Mouse (Mus musculus): ENCODE measurements around the gene Ascc3.

Gene Ascc3

GRCm38 (mm10) chr10:50762069-50762468 is 169.6 kb downstream of the Ascc3 start:
- intact Hi-C loops (cut with DNase I): no loop called here

GRCm38 (mm10) chr10:50762984-50763383 is 170.5 kb downstream of the Ascc3 start:
- intact Hi-C loops (cut with DNase I): no loop called here

GRCm38 (mm10) chr10:50763457-50764310 is 171.2 kb downstream of the Ascc3 start:
- intact Hi-C loops (cut with DNase I): no loop called here

- intact Hi-C loops (cut with DNase I): no loop called here
These were observed 180.3 kb downstream of the Ascc3 start for GRCm38 (mm10) chr10:50772811-50773210.

- intact Hi-C loops (cut with DNase I): no loop called here
These were observed 181.4 kb downstream of the Ascc3 start for GRCm38 (mm10) chr10:50773846-50774245.

- intact Hi-C loops (cut with DNase I): no loop called here
These were observed 200.4 kb downstream of the Ascc3 start for GRCm38 (mm10) chr10:50792840-50793239.

GRCm38 (mm10) chr10:50801594-50801993 is 209.1 kb downstream of the Ascc3 start:
- intact Hi-C loops (cut with DNase I): no loop called here

- intact Hi-C loops (cut with DNase I): no loop called here
These were observed 209.9 kb downstream of the Ascc3 start for GRCm38 (mm10) chr10:50802380-50802779.

- intact Hi-C loops (cut with DNase I): no loop called here
These were observed 213.7 kb downstream of the Ascc3 start for GRCm38 (mm10) chr10:50806166-50806565.

GRCm38 (mm10) chr10:50822363-50822762 is 229.9 kb downstream of the Ascc3 start:
- intact Hi-C loops (cut with DNase I): no loop called here

- intact Hi-C loops (cut with DNase I): no loop called here
These were observed 234.4 kb downstream of the Ascc3 start for GRCm38 (mm10) chr10:50826829-50827228.

GRCm38 (mm10) chr10:50834533-50834932 is 242.1 kb downstream of the Ascc3 start:
- intact Hi-C loops (cut with DNase I): no loop called here

GRCm38 (mm10) chr10:50843363-50843762 is 250.9 kb downstream of the Ascc3 start:
- intact Hi-C loops (cut with DNase I): no loop called here

- intact Hi-C loops (cut with DNase I): no loop called here
These were observed 275.7 kb downstream of the Ascc3 start for GRCm38 (mm10) chr10:50868202-50868601.

- intact Hi-C loops (cut with DNase I): no loop called here
These were observed 284.5 kb downstream of the Ascc3 start for GRCm38 (mm10) chr10:50876952-50877351.

- intact Hi-C loops (cut with DNase I): loop anchor here (5.0 kb wide), 1 partner anchor 526 kb away; no protein-coding TSS in a partner anchor
These were observed 289.1 kb downstream of the Ascc3 start for GRCm38 (mm10) chr10:50881476-50882069.

GRCm38 (mm10) chr10:50882366-50882765 is 289.9 kb downstream of the Ascc3 start:
- intact Hi-C loops (cut with DNase I): loop anchor here (5.0 kb wide), 1 partner anchor 525 kb away; no protein-coding TSS in a partner anchor

- intact Hi-C loops (cut with DNase I): no loop called here
These were observed 293.8 kb downstream of the Ascc3 start for GRCm38 (mm10) chr10:50886305-50886704.

- intact Hi-C loops (cut with DNase I): no loop called here
These were observed 298.2 kb downstream of the Ascc3 start for GRCm38 (mm10) chr10:50890621-50891020.

GRCm38 (mm10) chr10:50891876-50892711 is 299.6 kb downstream of the Ascc3 start:
- intact Hi-C loops (cut with DNase I): no loop called here

GRCm38 (mm10) chr10:50892751-50893320 is 300.4 kb downstream of the Ascc3 start:
- intact Hi-C loops (cut with DNase I): no loop called here

All from adrenal gland (tissue).